Mouse (Mus musculus): ENCODE results near the gene Arhgef7.

- no peak for TF ChIP-seq CTCF (IDR thresholded peaks at IDR 0.05; ENCODE audit: low read depth)
- no peak for TF ChIP-seq EP300 (optimal IDR thresholded peaks at IDR 0.05)
Observed at GRCm38 (mm10) chr8:11797729-11798479, 70.4 kb downstream of the Arhgef7 start.

All from stomach, postnatal 0 days (tissue).